Mouse (Mus musculus) heart, postnatal 0 days (tissue): ENCODE measurements at regions not wholly inside any gene's neighbourhood (a gene's known extent, or its start where the extent isn't known, plus 50 kb on each side); places are given as distances from the start of the nearest gene placed in this dataset.

Experiments
- CTCF ChIP-seq: IDR thresholded peaks from 2 replicates; pipeline ENCODE4 v1.5.1; 2016; ENCODE audit warnings: antibody characterized with exemption, control low read depth, low read depth
- EP300 ChIP-seq: IDR thresholded peaks from 2 replicates; pipeline ENCODE4 v1.6.1; 2016; ENCODE audit warnings: antibody characterized with exemption, low read depth

DNA sequence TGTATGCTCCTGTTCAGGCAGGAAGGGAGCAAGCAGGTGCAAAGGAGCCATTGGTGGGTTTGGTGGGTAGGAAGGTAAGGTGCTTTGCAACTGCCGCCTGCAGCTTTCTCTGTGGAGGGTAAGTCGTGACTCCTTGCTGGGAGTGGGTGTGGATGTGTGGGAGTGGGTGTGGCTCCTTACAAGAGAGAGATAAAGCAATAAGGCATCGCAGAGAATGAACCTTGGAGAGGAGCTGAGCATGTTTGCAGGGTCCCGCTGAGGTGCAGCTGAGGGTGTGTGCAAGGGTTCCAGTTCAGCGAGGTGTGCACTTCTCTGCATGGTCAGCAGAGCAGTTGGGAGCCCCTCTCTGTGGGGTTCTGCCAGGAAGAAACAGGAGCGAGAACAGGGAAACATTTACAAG, 76.4 kb upstream of the Sgk1 start:
- TF ChIP-seq CTCF (no peak), EP300 (no peak)
